Mouse (Mus musculus) kidney, postnatal 14 days (tissue): ENCODE data around the gene Gbp2b.
"Not testable (repeated sequence)": the region's sequence is repeated elsewhere in the genome, so short reads cannot be mapped to it uniquely, and the experiment has no call there.

Experiments
- DNase-seq: peaks from one replicate; pipeline ENCODE4 v3.0.0; 2022; ENCODE audit warnings: mixed read lengths

Gbp2b gene

DNA sequence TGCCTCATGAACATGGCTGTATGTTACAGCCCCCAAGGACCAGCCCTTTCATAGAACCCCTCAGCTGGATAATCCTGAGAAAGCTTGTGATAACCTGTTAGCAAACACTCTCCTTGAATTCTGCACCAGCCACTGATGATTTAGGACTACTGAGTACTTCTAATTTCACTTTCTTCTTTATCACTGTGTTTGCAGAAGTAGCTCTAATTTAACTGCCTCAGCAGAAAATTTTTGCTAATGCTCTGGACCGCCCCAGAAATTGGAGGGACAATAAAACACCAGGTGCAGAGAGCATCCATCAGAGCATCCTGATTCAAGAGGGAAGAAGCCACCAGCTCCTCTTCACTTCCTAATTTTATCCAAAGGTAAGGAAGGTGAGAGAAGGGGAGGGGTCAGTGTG, at the start of gene Gbp2b:
Gbp2b (plus strand) TSS at position 301 of the 400 bp plus-strand sequence.
- no peak for DNase-seq

- DNase-seq = no peak
Observed at GRCm38 (mm10) chr3:142546690-142547089, 48.0 kb upstream of the Gbp2b start.

DNA sequence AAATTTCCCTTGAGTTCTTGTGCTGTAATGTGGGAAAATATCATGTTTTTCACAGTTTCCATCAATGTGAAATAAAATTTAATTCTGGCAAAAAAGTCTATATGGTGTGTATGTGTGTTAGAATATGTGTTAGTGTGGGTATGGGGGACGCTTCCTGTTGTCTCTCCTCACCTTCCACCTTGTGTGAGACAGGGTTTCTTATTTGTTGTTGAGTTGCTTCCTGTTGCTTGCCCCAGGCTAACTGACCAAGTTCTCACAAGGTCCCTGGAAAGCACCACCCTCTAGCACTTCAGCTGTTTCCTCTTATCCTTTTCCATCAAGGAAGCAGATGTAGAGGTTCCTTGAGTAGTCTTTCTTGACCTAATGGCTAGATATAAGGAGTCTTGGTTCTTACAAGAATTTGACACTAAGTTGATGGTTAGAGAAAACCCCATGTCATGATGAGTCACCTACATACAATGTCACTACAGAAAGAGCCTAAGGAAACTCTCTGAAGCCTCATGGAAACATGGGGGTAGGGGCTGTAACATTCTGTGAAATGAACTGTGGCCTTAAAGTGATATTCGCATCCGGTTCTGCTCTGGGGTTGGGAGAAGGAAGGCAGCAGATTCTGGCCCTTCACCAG, 44.5 kb upstream of the Gbp2b start:
- DNase-seq = no peak

DNA sequence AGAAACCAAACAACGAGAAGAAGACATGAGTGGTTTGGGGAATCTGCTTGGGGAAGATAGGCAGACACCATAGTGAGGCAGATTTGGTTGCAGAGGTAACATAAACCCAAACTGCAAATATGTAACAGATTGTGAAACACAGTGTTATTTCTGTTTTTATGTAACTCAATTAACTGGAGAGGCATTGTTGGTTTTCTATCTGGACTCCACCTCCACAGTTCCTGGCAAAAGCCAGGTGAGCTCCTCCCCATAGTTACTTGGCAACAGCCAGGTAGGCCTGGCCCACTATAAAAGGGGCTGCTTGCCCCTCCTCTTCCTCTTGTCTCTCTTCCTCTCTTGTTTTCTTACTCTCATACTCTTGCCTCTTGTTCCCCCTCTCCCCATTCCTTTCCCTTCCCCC, 40.0 kb upstream of the Gbp2b start:
- DNase-seq = no peak

GRCm38 (mm10) chr3:142555623-142556022, 39.0 kb upstream of the Gbp2b start:
- peak; percentile 27 for DNase-seq

GRCm38 (mm10) chr3:142559632-142560228, 34.9 kb upstream of the Gbp2b start, which contains the start of gene Gbp3:
Gene Gbp3 (plus strand): TSS chr3:142560026.
- DNase-seq = peak; percentile 47

- DNase-seq = peak; percentile 91
Observed at GRCm38 (mm10) chr3:142560296-142560948, 34.2 kb upstream of the Gbp2b start.

DNA sequence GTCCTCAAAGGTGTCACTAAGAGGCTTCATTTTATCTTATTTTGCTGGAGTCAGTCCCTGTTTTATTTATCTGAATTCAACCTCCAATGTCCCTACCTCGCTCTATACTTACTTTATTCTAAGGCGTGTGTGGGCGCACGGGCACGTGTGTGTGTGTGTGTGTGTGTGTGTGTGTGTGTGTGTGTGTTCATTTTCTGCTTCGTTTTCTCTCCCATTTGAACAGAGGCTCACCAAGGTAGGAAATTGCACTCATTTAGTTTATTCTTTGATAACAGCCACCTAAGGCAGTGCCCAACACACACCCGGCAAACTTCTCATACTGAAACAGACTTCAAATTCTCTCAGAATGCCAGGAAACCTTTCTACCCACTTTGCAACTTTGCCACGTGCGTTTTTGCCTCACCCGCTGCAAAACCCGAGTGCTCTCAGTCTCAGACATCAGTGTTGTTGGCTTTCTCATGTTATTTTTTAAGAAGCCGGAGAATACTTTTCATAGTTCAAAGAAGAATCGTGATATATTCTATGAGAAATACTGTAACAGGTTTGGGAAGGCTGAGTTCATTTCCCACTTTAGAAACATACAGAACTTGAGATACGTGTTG, 33.5 kb upstream of the Gbp2b start:
- no peak for DNase-seq

GRCm38 (mm10) chr3:142561666-142562065, 33.0 kb upstream of the Gbp2b start:
- no peak for DNase-seq

DNA sequence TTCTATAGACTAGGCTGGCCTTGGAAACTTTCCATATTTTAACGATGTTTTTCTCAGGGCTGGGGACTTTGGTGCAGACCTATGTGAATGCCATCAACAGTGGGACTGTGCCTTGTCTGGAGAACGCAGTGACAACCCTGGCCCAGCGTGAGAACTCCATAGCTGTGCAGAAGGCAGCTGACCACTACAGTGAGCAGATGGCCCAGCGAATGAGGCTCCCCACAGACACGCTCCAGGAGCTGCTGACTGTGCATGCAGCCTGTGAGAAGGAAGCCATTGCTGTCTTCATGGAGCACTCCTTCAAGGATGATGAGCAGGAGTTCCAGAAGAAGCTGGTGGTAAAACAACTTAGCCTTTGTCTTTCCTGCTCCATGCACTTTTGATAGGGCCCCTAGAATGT, 27.2 kb upstream of the Gbp2b start:
- not testable (repeated sequence) for DNase-seq

- no peak for DNase-seq
Observed at GRCm38 (mm10) chr3:142570738-142571137, 23.9 kb upstream of the Gbp2b start.

DNA sequence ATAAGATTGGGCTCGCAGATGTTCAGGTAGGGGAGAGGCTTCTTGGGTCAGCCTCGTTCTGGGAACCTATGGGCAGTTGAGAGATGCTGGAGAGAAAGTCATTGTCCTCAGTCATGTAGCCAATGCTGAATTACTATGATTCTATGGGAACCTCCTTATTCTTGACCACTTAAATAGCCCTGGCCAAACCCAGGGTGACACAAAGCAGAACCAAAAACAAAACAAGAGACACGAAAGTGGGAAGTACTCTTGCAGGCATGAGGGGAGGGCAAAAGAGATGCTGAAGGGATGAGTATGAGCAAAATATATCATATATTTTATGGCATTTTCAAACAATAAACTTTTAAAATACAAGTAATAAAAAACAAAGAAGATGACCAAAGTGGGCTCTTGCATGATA, 17.5 kb upstream of the Gbp2b start:
- no peak for DNase-seq

- no peak for DNase-seq
Observed at GRCm38 (mm10) chr3:142578342-142578741, 16.3 kb upstream of the Gbp2b start.

GRCm38 (mm10) chr3:142583067-142583466, 11.6 kb upstream of the Gbp2b start:
- no peak for DNase-seq

- DNase-seq = no peak
Observed at GRCm38 (mm10) chr3:142587386-142587785, 7.3 kb upstream of the Gbp2b start.

GRCm38 (mm10) chr3:142588888-142589287, 5.8 kb upstream of the Gbp2b start:
- no peak for DNase-seq

GRCm38 (mm10) chr3:142590431-142591067, 4.1 kb upstream of the Gbp2b start:
- DNase-seq = no peak

DNA sequence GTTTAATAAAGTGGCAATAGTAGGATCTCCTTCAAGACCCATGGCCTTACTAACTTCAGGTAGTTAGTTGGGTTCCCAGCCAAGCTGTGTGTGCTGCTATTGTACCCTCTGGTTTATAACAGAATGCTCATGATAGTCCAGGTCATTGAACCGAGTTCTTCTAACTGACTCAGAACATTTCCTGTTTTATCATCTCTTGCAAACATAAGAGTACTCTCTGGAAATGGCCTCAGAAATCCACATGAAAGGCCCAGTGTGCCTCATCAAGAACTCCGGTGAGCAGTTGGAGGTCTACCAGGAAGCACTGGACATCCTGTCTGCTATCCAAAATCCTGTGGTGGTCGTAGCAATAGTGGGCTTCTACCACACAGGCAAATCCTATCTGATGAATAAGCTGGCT, 3.3 kb downstream of the Gbp2b start:
- DNase-seq = no peak

GRCm38 (mm10) chr3:142601675-142602074, 7.0 kb downstream of the Gbp2b start:
- DNase-seq = no peak

DNA sequence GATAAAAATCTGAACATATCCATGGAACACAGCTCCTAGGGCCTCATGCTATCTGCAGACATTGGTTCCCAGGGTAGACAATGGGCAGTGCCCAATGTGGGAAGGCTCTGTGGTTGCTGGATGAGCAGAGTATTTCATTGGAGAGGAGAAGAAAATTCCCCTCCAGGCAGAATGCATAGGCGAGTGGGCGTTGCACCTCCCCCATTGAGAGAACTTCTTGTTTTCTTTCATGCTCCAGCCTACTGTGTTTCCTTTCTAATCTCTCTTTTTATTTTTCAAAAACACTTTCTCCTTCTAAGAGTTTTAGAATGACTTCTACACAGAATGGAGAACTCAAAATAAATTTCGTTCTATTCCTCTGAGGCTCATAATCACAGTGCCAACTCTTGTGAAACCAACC, 24.0 kb downstream of the Gbp2b start:
- DNase-seq = no peak

- DNase-seq = no peak
Observed at GRCm38 (mm10) chr3:142619606-142620005, 25.0 kb downstream of the Gbp2b start.

- peak; percentile 36 for DNase-seq
Observed at GRCm38 (mm10) chr3:142620111-142620955, 25.7 kb downstream of the Gbp2b start, which contains the start of gene Gbp2. Gene Gbp2 (plus strand): TSS chr3:142620602.
